Mouse (Mus musculus) ES-Bruce4 (cell line): ENCODE data around the gene Tbc1d13. TPM values are rescaled to one million over a fixed set of nuclear protein-coding genes. Genes with fewer than 3 reads are reported as not detected.

Experiments used
- H3K27ac ChIP-seq: 2 replicates; pipeline ENCODE4 v1.5.1; 2012; ENCODE audit warnings: low read length, inconsistent platforms; ENCODE audit not compliant: insufficient read depth
- H3K27me3 ChIP-seq: 2 replicates; pipeline ENCODE4 v1.6.1; 2012; ENCODE audit warnings: mild to moderate bottlenecking, low read length, inconsistent platforms; ENCODE audit not compliant: control insufficient read depth, poor library complexity, insufficient read depth, severe bottlenecking
- H3K36me3 ChIP-seq: 2 replicates; pipeline ENCODE4 v1.6.1; 2012; ENCODE audit warnings: inconsistent platforms, mild to moderate bottlenecking, low read length, moderate library complexity; ENCODE audit not compliant: control insufficient read depth, poor library complexity, insufficient read depth, severe bottlenecking
- H3K4me1 ChIP-seq: one replicate; pipeline ENCODE4 v1.8.1; 2011; ENCODE audit warnings: low read length; ENCODE audit not compliant: control insufficient read depth, insufficient read depth
- H3K4me3 ChIP-seq: 2 replicates; pipeline ENCODE4 v1.5.1; 2011; ENCODE audit warnings: low read depth, mild to moderate bottlenecking, low read length
- H3K9ac ChIP-seq: 2 replicates; pipeline ENCODE4 v1.6.1; 2012; ENCODE audit warnings: low read depth, mild to moderate bottlenecking, inconsistent platforms; ENCODE audit not compliant: poor library complexity, severe bottlenecking
- H3K9me3 ChIP-seq: replicated peaks from 2 replicates; pipeline ENCODE4 v1.6.1; 2012; ENCODE audit warnings: mild to moderate bottlenecking, low read length, inconsistent platforms; ENCODE audit not compliant: control insufficient read depth, poor library complexity, insufficient read depth, severe bottlenecking
- CTCF ChIP-seq: IDR thresholded peaks from one replicate; pipeline ENCODE4 v1.8.1; 2011; ENCODE audit warnings: low read depth, low read length
- EP300 ChIP-seq: IDR thresholded peaks from 2 replicates; pipeline ENCODE4 v1.6.1; 2011; ENCODE audit warnings: low read depth, low read length; ENCODE audit not compliant: insufficient read depth
- POLR2A ChIP-seq: IDR thresholded peaks from one replicate; pipeline ENCODE4 v1.8.1; 2011; ENCODE audit warnings: low read length; ENCODE audit not compliant: insufficient read depth
- polyA plus RNA-seq: library from polyadenylated mRNA; stranded (reverse); fragments of >200 nt; gene quantifications from 2 replicates; pipeline ENCODE4 v1.2.4, GENCODE M21; 2011; ENCODE audit warnings: low read depth; ENCODE audit not compliant: missing spikeins, insufficient read depth, insufficient read length

Tbc1d13 gene
- polyA plus RNA-seq, 1 experiment, result 173 TPM

DNA sequence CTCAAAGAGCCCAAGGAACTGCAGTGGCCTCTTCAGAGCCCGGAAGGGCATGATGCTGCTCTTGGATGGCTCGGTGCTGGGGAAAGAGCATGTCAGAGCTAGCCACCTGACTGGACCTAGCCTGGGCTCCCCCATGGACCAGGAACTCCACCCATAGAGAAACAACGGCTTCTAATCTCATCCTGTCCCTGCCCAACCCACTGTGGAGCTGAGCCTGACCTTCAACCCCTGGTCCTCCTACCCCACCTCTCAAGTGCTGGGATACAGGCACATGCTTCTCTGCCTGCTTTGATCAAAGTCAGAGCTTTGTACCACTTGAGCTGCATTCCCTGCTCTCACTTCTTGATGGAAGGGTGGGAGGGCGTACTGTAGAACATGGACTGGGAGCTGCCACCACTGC is 25.3 kb upstream of the Tbc1d13 start:
- no peaks in the 10 kb centered on the region for H3K9me3 ChIP-seq
- no peak for TF ChIP-seq EP300
- no peak for TF ChIP-seq POLR2A
- TF ChIP-seq CTCF, result no peak
- no peak overlapping the region for H3K9ac ChIP-seq
- H3K27me3 ChIP-seq, result no peaks in the 10 kb centered on the region
- H3K4me1 ChIP-seq, result no peaks in the 10 kb centered on the region
- H3K27ac ChIP-seq, result no peak overlapping the region
- no peak overlapping the region for H3K4me3 ChIP-seq
- peaks cover 6% of the 10 kb centered on the region for H3K36me3 ChIP-seq

DNA sequence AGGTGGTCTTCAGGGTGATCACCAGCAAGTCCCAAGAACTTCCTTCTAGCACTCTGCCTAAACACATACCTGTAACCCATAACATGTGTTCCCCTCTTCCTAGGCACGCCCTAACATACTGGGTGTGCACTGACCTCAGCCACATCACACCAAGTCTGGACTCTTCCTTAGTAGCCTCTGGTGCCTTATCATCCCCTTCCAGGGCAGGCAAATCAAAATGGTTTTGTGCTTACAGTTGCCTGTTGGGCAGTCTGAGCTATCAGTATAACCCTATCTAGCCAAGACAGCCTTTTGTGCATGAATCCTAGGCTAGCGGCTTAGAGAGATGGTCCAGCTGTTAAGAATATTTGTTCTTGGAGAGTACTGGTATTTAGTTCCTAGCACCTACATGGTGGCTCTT is 22.0 kb upstream of the Tbc1d13 start:
- Histone ChIP-seq H3K27ac (no peak overlapping the region), H3K9me3 (no peaks in the 10 kb centered on the region), H3K36me3 (peaks cover 6% of the 10 kb centered on the region), H3K4me1 (no peaks in the 10 kb centered on the region), H3K4me3 (no peak overlapping the region), H3K27me3 (no peaks in the 10 kb centered on the region), H3K9ac (no peak overlapping the region)
- no peak for TF ChIP-seq POLR2A

DNA sequence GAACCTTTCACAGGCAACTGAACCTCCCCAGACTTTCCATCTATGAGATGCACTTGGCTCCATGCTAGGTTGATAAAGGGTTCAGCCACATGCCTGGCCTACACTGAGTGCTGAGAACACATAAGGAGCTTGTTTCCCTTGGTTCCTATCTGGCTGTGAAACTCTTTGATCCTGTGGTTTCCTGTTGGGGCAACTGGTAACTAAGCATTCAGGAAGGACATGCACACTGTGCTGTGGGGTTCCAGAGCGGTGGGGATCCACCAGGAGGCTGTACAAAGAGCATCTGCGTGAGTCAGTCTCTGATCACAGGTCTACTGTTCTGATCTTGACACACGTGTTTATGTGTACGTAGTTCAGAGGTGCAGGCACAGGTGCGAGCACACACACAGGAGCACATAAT is 21.0 kb upstream of the Tbc1d13 start:
- H3K9me3 ChIP-seq, result no peaks in the 10 kb centered on the region
- TF ChIP-seq POLR2A (no peak), EP300 (no peak), CTCF (no peak)
- no peaks in the 10 kb centered on the region for H3K4me1 ChIP-seq
- no peaks in the 10 kb centered on the region for H3K27me3 ChIP-seq
- H3K4me3 ChIP-seq, result no peak overlapping the region
- peaks cover 6% of the 10 kb centered on the region for H3K36me3 ChIP-seq
- no peak overlapping the region for H3K27ac ChIP-seq
- no peak overlapping the region for H3K9ac ChIP-seq

DNA sequence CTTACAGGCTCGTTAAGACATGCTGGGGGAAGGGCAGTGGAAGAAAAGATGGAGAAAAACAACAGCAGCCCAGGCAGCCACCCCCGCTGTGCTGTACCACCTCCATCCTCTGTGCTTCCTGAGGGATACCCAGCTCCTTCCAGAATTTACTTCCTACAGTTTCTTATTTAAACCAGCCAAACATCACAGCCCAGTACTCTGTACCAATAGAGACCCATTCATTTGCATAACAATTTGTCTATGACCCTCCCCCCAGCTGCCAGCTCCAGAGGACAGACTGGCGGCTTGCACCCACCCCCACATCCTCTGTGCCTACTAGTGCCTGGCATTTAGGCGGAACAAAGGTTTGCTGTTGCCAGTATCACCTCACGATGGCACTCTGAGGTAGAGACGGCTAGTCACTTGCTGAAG is 13.9 kb upstream of the Tbc1d13 start:
- no peaks in the 10 kb centered on the region for H3K9me3 ChIP-seq
- no peaks in the 10 kb centered on the region for H3K36me3 ChIP-seq
- no peaks in the 10 kb centered on the region for H3K27me3 ChIP-seq
- no peak for TF ChIP-seq CTCF
- 0 out of 2 replicates have a peak, but pooled peaks have one; percentile 40 for TF ChIP-seq EP300
- TF ChIP-seq POLR2A, result no peak
- no peak overlapping the region for H3K9ac ChIP-seq
- H3K27ac ChIP-seq, result peak overlapping the region; percentile 51; the same call in 1 of the 2 replicates
- H3K4me3 ChIP-seq, result no peak overlapping the region
- peaks cover 6% of the 10 kb centered on the region for H3K4me1 ChIP-seq

DNA sequence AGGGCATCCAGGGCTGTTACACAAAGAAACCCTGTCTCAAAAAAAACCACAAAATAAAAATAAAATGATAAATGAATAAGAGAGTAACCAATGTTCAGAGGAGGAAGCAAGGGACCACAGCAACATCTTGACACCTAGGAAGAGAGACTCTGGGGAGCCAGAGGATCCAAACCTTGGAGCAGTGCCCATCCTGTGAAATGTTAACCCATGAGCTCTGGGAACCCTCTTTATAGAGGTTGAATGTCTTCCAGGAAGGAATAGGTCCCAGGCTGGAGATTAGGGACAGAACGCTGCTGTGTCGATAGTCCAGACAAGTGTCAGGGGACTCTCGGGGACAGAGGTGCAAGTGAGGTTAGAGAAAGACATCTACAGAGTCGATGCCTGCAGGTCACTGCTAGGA is 13.3 kb upstream of the Tbc1d13 start:
- peak overlapping the region; percentile 29; the same call in 1 of the 2 replicates for H3K27ac ChIP-seq

DNA sequence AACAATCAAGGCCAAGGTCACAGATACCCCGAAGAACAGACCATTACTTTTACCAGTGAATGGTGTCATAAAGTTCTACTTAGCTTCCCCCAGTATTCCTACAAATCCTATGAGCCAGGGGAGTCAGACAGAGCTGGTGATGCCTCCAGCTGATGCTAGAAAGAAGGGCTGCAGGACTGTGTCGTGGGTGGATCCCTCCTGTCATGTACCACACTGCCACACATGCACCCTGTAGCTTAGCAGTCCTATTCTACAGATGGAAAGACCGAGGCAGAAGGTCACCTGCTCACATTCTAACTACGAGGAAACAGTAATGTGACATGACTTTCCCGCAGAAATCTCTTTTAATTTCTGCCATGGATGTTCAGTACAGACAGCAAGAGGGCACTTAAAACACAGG is 10.8 kb upstream of the Tbc1d13 start:
- no peak overlapping the region for H3K27ac ChIP-seq
- no peaks in the 10 kb centered on the region for H3K36me3 ChIP-seq
- H3K9ac ChIP-seq, result no peak overlapping the region
- no peaks in the 10 kb centered on the region for H3K9me3 ChIP-seq
- TF ChIP-seq CTCF, result no peak
- no peak for TF ChIP-seq POLR2A
- TF ChIP-seq EP300, result no peak
- H3K4me1 ChIP-seq, result peaks cover 6% of the 10 kb centered on the region
- no peak overlapping the region for H3K4me3 ChIP-seq
- H3K27me3 ChIP-seq, result no peaks in the 10 kb centered on the region

More for the DNA sequence above, 13.3 kb upstream of the Tbc1d13 start:
- H3K36me3 ChIP-seq, result no peaks in the 10 kb centered on the region
- H3K9me3 ChIP-seq, result no peaks in the 10 kb centered on the region
- peaks cover 6% of the 10 kb centered on the region for H3K4me1 ChIP-seq
- H3K9ac ChIP-seq, result no peak overlapping the region
- no peak overlapping the region for H3K4me3 ChIP-seq
- H3K27me3 ChIP-seq, result no peaks in the 10 kb centered on the region
- no peak for TF ChIP-seq POLR2A
- TF ChIP-seq CTCF, result no peak
- TF ChIP-seq EP300, result no peak
